Mouse (Mus musculus) small intestine, adult 2 months (tissue): ENCODE results near the gene Cd79b.

Experiments used
- CTCF ChIP-seq: fragments of 200-500 bp; IDR thresholded peaks from 2 replicates; pipeline ENCODE4 v1.5.1; 2012; ENCODE audit warnings: low read depth, mild to moderate bottlenecking, control low read depth, inconsistent platforms, low read length, moderate library complexity, mixed read lengths; ENCODE audit not compliant: insufficient replicate concordance, insufficient read length; ENCODE audit errors: extremely low read depth
- POLR2A ChIP-seq: fragments of 200-500 bp; IDR thresholded peaks from 2 replicates; pipeline ENCODE4 v1.6.1; 2012; ENCODE audit warnings: low read depth, mild to moderate bottlenecking, control low read depth, inconsistent platforms, low read length, moderate library complexity

- no peak for TF ChIP-seq POLR2A
- no peak for TF ChIP-seq CTCF
Observed at GRCm38 (mm10) chr11:106350853-106351252, 36.3 kb upstream of the Cd79b start.
